Mouse (Mus musculus) liver, embryonic 15.5 days (tissue): ENCODE measurements at regions not wholly inside any gene's neighbourhood (a gene's known extent, or its start where the extent isn't known, plus 50 kb on each side); places are given as distances from the start of the nearest gene placed in this dataset.

Experiments
- ATAC-seq: fragments of 200-750 bp; cut with Nextera tagmentation; 2 replicates; pipeline ENCODE4 v1.8.0; 2017; ENCODE audit warnings: moderate number of reproducible peaks, mild to moderate bottlenecking, moderate library complexity; ENCODE audit not compliant: insufficient read depth
- H3K27ac ChIP-seq: fragments of 300-500 bp; sonication (generic); replicated peaks from 2 replicates; pipeline ENCODE4 v1.5.1; 2015; ENCODE audit warnings: mild to moderate bottlenecking, inconsistent platforms
- H3K27me3 ChIP-seq: fragments of 300-500 bp; sonication (generic); 2 replicates; pipeline ENCODE4 v1.6.1; 2015; ENCODE audit warnings: mild to moderate bottlenecking, inconsistent platforms
- H3K36me3 ChIP-seq: fragments of 300-500 bp; sonication (generic); replicated peaks from 2 replicates; pipeline ENCODE4 v1.6.1; 2015; ENCODE audit warnings: moderate library complexity, mild to moderate bottlenecking, inconsistent platforms
- H3K4me1 ChIP-seq: fragments of 300-500 bp; sonication (generic); replicated peaks from 2 replicates; pipeline ENCODE4 v1.6.1; 2015; ENCODE audit warnings: inconsistent platforms
- H3K4me2 ChIP-seq: fragments of 300-500 bp; sonication (generic); 2 replicates; pipeline ENCODE4 v1.6.1; 2015; ENCODE audit warnings: moderate library complexity, mild to moderate bottlenecking, inconsistent platforms
- H3K4me3 ChIP-seq: fragments of 300-500 bp; sonication (generic); replicated peaks from 2 replicates; pipeline ENCODE4 v1.5.1; 2015; ENCODE audit warnings: mild to moderate bottlenecking, inconsistent platforms
- H3K9ac ChIP-seq: fragments of 300-500 bp; sonication (generic); 2 replicates; pipeline ENCODE4 v1.6.1; 2015; ENCODE audit warnings: moderate library complexity, mild to moderate bottlenecking, inconsistent platforms
- H3K9me3 ChIP-seq: fragments of 300-500 bp; sonication (generic); replicated peaks from 2 replicates; pipeline ENCODE4 v1.6.1; 2016; ENCODE audit warnings: inconsistent platforms
- WGBS: fragments of 180-500 bp; shearing (Covaris S2); methylation state at CpG from one replicate; pipeline ENCODE4 v1.1.7; 2015; ENCODE audit warnings: mixed read lengths; ENCODE audit not compliant: insufficient replicate concordance; 5-methylcytosine and 5-hydroxymethylcytosine counted together

- WGBS = 64% methylated on average over 3 of the region's 3 CpGs
- Histone ChIP-seq H3K27me3 (no peaks in the 10 kb centered on the region), H3K4me1 (no peaks in the 10 kb centered on the region), H3K36me3 (no peaks in the 10 kb centered on the region), H3K4me3 (no peak overlapping the region), H3K9ac (no peak overlapping the region), H3K27ac (no peak overlapping the region), H3K9me3 (no peaks in the 10 kb centered on the region), H3K4me2 (no peak overlapping the region)
- no peak for ATAC-seq
Measured at GRCm38 (mm10) chr8:10885452-10885851, 122.8 kb downstream of the Irs2 start.

DNA sequence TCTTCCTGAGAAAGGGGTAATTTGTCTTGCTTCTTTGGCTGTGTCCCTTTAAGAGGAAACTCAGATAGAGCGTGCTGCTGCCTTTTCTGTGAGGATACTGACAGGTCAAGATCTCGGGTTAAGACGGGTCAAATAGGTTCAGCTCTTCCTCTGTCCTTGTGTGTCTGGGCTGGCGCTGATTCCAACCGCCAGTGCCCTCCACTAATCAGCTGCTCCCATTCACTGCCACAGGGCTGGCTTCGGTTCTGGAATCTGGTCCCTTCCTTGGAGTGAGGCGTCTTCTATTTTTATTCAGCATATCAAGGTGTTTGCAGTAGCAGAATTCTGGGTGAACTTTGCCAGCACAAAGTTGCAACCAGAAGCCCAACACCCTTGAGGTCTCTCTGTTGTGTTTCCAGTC lies 124.8 kb downstream of the Irs2 start:
- 61% methylated on average over 7 of the region's 7 CpGs for WGBS

GRCm38 (mm10) chr8:10882381-10882780 lies 125.9 kb downstream of the Irs2 start:
- no peaks in the 10 kb centered on the region for H3K36me3 ChIP-seq
- no peak overlapping the region for H3K9ac ChIP-seq
- no peak overlapping the region for H3K27ac ChIP-seq
- H3K9me3 ChIP-seq = no peaks in the 10 kb centered on the region
- H3K4me3 ChIP-seq = no peak overlapping the region
- ATAC-seq = no peak
- H3K27me3 ChIP-seq = peaks cover 11% of the 10 kb centered on the region; the same call in 1 of the 2 replicates
- WGBS = 59% methylated on average over 5 of the region's 5 CpGs
- H3K4me1 ChIP-seq = 0 out of 2 replicates have a peak, but pooled peaks cover 4% of the 10 kb centered on the region
- no peak overlapping the region for H3K4me2 ChIP-seq

More for the DNA sequence above, 124.8 kb downstream of the Irs2 start:
- Histone ChIP-seq H3K9me3 (no peaks in the 10 kb centered on the region), H3K27me3 (peaks cover 10% of the 10 kb centered on the region; the same call in 1 of the 2 replicates), H3K4me2 (no peak overlapping the region), H3K36me3 (no peaks in the 10 kb centered on the region), H3K9ac (no peak overlapping the region), H3K27ac (no peak overlapping the region), H3K4me1 (0 out of 2 replicates have a peak, but pooled peaks cover 2% of the 10 kb centered on the region), H3K4me3 (no peak overlapping the region)
- no peak for ATAC-seq

GRCm38 (mm10) chr8:10879883-10880282 lies 128.4 kb downstream of the Irs2 start:
- Histone ChIP-seq H3K4me3 (no peak overlapping the region), H3K27ac (peak overlapping the region; percentile 49), H3K4me2 (no peak overlapping the region), H3K4me1 (0 out of 2 replicates have a peak, but pooled peaks cover 4% of the 10 kb centered on the region), H3K36me3 (no peaks in the 10 kb centered on the region), H3K27me3 (peaks cover 11% of the 10 kb centered on the region; the same call in 1 of the 2 replicates), H3K9me3 (no peaks in the 10 kb centered on the region), H3K9ac (no peak overlapping the region)
- ATAC-seq = no peak
- WGBS = 46% methylated on average over 6 of the region's 6 CpGs

GRCm38 (mm10) chr8:10879049-10879847 lies 129.0 kb downstream of the Irs2 start:
- peak overlapping the region; percentile 49 for H3K27ac ChIP-seq
- no peaks in the 10 kb centered on the region for H3K9me3 ChIP-seq
- WGBS = 60% methylated on average over 10 of the region's 10 CpGs
- no peak overlapping the region for H3K4me3 ChIP-seq
- no peak overlapping the region for H3K4me2 ChIP-seq
- no peak overlapping the region for H3K9ac ChIP-seq
- ATAC-seq = peak; percentile 84
- H3K36me3 ChIP-seq = no peaks in the 10 kb centered on the region
- H3K27me3 ChIP-seq = peaks cover 11% of the 10 kb centered on the region; the same call in 1 of the 2 replicates
- H3K4me1 ChIP-seq = 0 out of 2 replicates have a peak, but pooled peaks cover 4% of the 10 kb centered on the region

GRCm38 (mm10) chr8:10878371-10878770 lies 129.9 kb downstream of the Irs2 start:
- 0 out of 2 replicates have a peak overlapping the region, but pooled peaks have one; percentile 14 for H3K27ac ChIP-seq
- H3K4me1 ChIP-seq = 0 out of 2 replicates have a peak, but pooled peaks cover 4% of the 10 kb centered on the region
- no peak overlapping the region for H3K9ac ChIP-seq
- H3K27me3 ChIP-seq = peaks cover 11% of the 10 kb centered on the region; the same call in 1 of the 2 replicates
- ATAC-seq = no peak
- no peaks in the 10 kb centered on the region for H3K9me3 ChIP-seq
- 56% methylated on average over 4 of the region's 4 CpGs for WGBS
- no peak overlapping the region for H3K4me2 ChIP-seq
- no peaks in the 10 kb centered on the region for H3K36me3 ChIP-seq
- H3K4me3 ChIP-seq = no peak overlapping the region

DNA sequence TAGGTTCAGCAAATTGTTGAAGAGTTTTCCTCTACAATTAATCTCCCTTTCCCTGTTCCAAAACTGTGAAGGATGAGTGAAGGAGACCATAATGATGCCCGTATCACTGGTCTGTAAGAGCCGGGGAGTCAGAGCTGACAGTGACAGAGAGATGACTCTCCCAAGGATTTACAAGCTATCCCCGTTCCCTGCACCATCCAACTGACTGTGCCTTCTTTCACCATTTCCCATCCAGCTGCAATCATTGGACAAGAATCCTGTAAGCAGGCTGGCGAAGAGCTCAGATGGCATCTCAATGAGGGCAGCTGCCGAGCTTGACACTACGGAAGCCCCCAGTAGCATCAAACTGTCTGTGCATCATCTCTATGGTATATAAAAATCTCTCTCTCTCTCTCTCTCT lies 133.1 kb downstream of the Irs2 start:
- Histone ChIP-seq H3K27me3 (peaks cover 11% of the 10 kb centered on the region; the same call in 1 of the 2 replicates), H3K4me3 (no peak overlapping the region), H3K9ac (no peak overlapping the region), H3K4me2 (no peak overlapping the region), H3K9me3 (no peaks in the 10 kb centered on the region), H3K27ac (no peak overlapping the region), H3K36me3 (no peaks in the 10 kb centered on the region), H3K4me1 (0 out of 2 replicates have a peak, but pooled peaks cover 4% of the 10 kb centered on the region)
- 65% methylated on average over 6 of the region's 6 CpGs for WGBS
- ATAC-seq = no peak

DNA sequence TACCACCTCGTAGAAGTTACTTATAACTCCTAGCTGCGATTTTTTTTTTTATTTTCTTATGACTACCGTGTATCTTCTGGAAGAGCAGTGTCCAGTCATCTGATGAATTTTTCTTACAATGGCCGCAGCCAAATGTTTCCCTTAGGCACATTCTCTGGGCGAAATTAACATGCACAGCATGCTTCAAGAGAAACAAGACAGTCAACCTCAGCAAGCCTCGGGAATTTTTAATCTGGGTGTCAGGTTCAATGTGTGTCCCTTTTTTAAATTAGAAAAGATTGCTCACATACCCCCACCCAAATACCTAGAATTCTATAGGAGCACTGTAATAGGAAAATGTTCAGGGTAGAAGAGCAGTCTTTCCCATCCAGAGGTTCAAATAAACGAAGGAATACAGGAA lies 136.8 kb downstream of the Irs2 start:
- WGBS = 50% methylated on average over 7 of the region's 7 CpGs
- Histone ChIP-seq H3K4me1 (peaks cover 11% of the 10 kb centered on the region; the same call in 1 of the 2 replicates), H3K27ac (no peak overlapping the region)

GRCm38 (mm10) chr8:10870423-10871055 lies 137.7 kb downstream of the Irs2 start:
- Histone ChIP-seq H3K27me3 (0 out of 2 replicates have a peak, but pooled peaks cover 5% of the 10 kb centered on the region), H3K4me2 (no peak overlapping the region), H3K36me3 (no peaks in the 10 kb centered on the region), H3K4me1 (peaks cover 13% of the 10 kb centered on the region; the same call in 1 of the 2 replicates), H3K9ac (no peak overlapping the region), H3K27ac (no peak overlapping the region), H3K9me3 (no peaks in the 10 kb centered on the region), H3K4me3 (no peak overlapping the region)
- 64% methylated on average over 13 of the region's 13 CpGs for WGBS
- ATAC-seq = no peak

More for the DNA sequence above, 136.8 kb downstream of the Irs2 start:
- no peaks in the 10 kb centered on the region for H3K9me3 ChIP-seq
- no peak overlapping the region for H3K4me2 ChIP-seq
- ATAC-seq = no peak
- H3K36me3 ChIP-seq = no peaks in the 10 kb centered on the region
- H3K4me3 ChIP-seq = no peak overlapping the region
- H3K27me3 ChIP-seq = peaks cover 5% of the 10 kb centered on the region; the same call in 1 of the 2 replicates
- H3K9ac ChIP-seq = no peak overlapping the region

DNA sequence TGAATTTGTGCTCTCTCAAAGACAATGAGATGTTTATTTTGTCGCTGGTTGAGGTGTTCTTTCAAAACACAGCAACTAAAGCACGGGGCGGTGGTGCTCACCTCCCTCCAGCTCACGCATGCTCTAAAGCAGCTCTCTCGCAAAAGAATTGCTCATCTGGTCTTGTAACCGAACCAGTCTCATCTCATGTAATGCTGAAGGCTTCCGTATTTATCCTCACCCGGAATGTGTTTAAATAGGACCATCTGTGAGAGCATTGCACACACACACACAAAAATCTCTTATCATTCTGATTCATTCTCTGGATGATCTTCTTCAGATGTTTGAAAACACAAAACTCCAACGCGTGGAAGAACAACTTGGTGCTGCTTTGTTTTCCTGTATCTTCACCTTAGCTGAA lies 138.4 kb downstream of the Irs2 start:
- Histone ChIP-seq H3K27ac (no peak overlapping the region), H3K9ac (no peak overlapping the region), H3K4me1 (peaks cover 18% of the 10 kb centered on the region; the same call in 1 of the 2 replicates), H3K27me3 (0 out of 2 replicates have a peak, but pooled peaks cover 5% of the 10 kb centered on the region), H3K4me2 (no peak overlapping the region), H3K36me3 (no peaks in the 10 kb centered on the region), H3K9me3 (no peaks in the 10 kb centered on the region), H3K4me3 (no peak overlapping the region)
- 68% methylated on average over 10 of the region's 10 CpGs for WGBS
- ATAC-seq = no peak
